Mouse (Mus musculus) limb, embryonic 11.5 days (tissue): ENCODE measurements around the gene Mill2. TPM values are rescaled to one million over a fixed set of nuclear protein-coding genes. Genes with fewer than 3 reads are reported as not detected.

Experiments
- ATAC-seq: fragments of 200-750 bp; cut with Nextera tagmentation; 2 replicates; pipeline ENCODE4 v1.8.0; 2017; ENCODE audit warnings: low read depth; ENCODE audit not compliant: insufficient number of reproducible peaks, low FRiP score, low TSS enrichment
- DNase-seq: peaks from one replicate; pipeline ENCODE4 v3.0.0-alpha.2; 2015; ENCODE audit warnings: low spot score
- H3K27ac ChIP-seq: fragments of 300-500 bp; sonication (generic); replicated peaks from 2 replicates; pipeline ENCODE4 v1.5.1; 2014; ENCODE audit warnings: low read depth, mild to moderate bottlenecking, low read length
- H3K27me3 ChIP-seq: fragments of 300-500 bp; sonication (generic); 2 replicates; pipeline ENCODE4 v1.6.1; 2014; ENCODE audit warnings: mild to moderate bottlenecking, low read length, mixed read lengths; ENCODE audit not compliant: control insufficient read depth, insufficient read depth
- H3K36me3 ChIP-seq: fragments of 300-500 bp; sonication (generic); 2 replicates; pipeline ENCODE4 v1.6.1; 2014; ENCODE audit warnings: mild to moderate bottlenecking, low read length, moderate library complexity, mixed read lengths; ENCODE audit not compliant: control insufficient read depth, insufficient read depth
- H3K4me1 ChIP-seq: fragments of 300-500 bp; sonication (generic); 2 replicates; pipeline ENCODE4 v1.6.1; 2014; ENCODE audit warnings: low read length, mixed read lengths; ENCODE audit not compliant: control insufficient read depth, insufficient read depth
- H3K4me2 ChIP-seq: fragments of 300-500 bp; sonication (generic); 2 replicates; pipeline ENCODE4 v1.6.1; 2014; ENCODE audit warnings: low read depth, mild to moderate bottlenecking, moderate library complexity; ENCODE audit not compliant: severe bottlenecking
- H3K4me3 ChIP-seq: fragments of 300-500 bp; sonication (generic); 2 replicates; pipeline ENCODE4 v1.5.1; 2014; ENCODE audit warnings: low read depth, low read length
- H3K9ac ChIP-seq: fragments of 300-500 bp; sonication (generic); 2 replicates; pipeline ENCODE4 v1.6.1; 2014; ENCODE audit warnings: mild to moderate bottlenecking, low read length
- H3K9me3 ChIP-seq: fragments of 300-500 bp; sonication (generic); 2 replicates; pipeline ENCODE4 v1.6.1; 2016; ENCODE audit warnings: low read length; ENCODE audit not compliant: control insufficient read depth
- WGBS: fragments of 180-500 bp; shearing (Covaris S2); extraction: QIAGEN DNeasy Blood & Tissue Kit; methylation state at CpG from one replicate; pipeline ENCODE4 v1.1.7; 2014; 5-methylcytosine and 5-hydroxymethylcytosine counted together
- polyA plus RNA-seq: library from polyadenylated mRNA; unstranded; fragments of >200 nt; fragmentation: Nextera tagmentation; extraction: Ambion mirVana; gene quantifications from 2 replicates; pipeline ENCODE4 v1.2.1, GENCODE M21; 2014

Gene Mill2
- polyA plus RNA-seq, 1 experiment from 2014 or later = not detected

DNA sequence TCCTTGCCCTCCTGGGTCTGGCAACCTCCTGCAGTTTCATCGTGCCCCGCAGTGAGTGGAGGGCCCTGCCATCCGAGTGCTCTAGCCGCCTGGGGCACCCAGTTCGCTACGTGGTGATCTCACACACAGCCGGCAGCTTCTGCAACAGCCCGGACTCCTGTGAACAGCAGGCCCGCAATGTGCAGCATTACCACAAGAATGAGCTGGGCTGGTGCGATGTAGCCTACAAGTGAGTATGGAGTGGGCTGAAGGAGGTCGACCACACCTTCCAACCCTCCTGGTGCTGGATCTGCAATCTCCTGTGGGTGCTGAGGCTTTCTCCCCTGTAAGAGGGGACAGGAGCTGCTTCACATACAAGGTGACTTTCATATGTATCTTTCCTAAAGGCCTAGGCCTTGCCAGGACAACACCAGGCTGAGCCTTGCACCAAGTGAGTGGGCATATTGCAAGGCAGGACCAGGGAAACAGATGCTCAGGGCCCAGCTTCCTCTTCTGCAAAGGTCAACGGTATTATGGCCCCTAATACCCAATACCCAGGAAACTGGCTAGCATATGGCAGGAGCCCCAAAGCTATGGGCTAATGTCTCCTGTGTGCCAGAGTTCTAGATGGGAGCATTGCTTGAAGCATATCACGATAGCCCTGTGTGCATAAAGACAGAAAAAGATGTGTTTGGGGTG lies 45.1 kb downstream of the Mill2 start:
- H3K36me3 ChIP-seq = no peaks in the 10 kb centered on the region
- H3K9me3 ChIP-seq = no peaks in the 10 kb centered on the region
- no peak for DNase-seq
- H3K4me2 ChIP-seq = no peak overlapping the region
- H3K27me3 ChIP-seq = no peaks in the 10 kb centered on the region
- no peak overlapping the region for H3K9ac ChIP-seq
- ATAC-seq = no peak
- H3K4me3 ChIP-seq = no peak overlapping the region
- H3K4me1 ChIP-seq = no peaks in the 10 kb centered on the region
- H3K27ac ChIP-seq = no peak overlapping the region
- WGBS = 62% methylated on average over 13 of the region's 13 CpGs

DNA sequence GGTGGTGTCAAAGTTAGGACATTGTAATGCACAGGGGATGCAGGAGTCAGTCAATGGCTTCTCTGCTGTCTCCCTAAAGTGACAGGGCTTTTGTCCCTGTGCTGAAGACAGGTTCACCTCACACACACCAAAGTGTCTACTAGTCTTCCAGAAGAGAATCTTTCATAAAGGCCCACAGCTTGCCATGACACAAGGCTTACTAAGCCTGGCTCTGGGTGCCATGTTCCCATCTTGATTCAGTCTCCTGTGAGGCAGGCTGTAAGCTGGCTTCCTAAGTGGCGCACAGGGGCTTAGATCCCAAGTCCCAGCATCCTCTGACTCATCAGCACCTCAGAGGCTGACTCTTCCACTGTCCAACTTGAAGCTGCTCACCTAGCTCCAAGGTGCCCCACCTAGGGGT lies 47.2 kb downstream of the Mill2 start:
- no peaks in the 10 kb centered on the region for H3K4me1 ChIP-seq
- no peak overlapping the region for H3K4me3 ChIP-seq
- no peak overlapping the region for H3K27ac ChIP-seq
- no peaks in the 10 kb centered on the region for H3K27me3 ChIP-seq
- no peaks in the 10 kb centered on the region for H3K36me3 ChIP-seq
- H3K9ac ChIP-seq = no peak overlapping the region
- H3K4me2 ChIP-seq = no peak overlapping the region
- DNase-seq (no peak), ATAC-seq (no peak)
- 93% methylated on average over 1 of the region's 1 CpGs for WGBS
- no peaks in the 10 kb centered on the region for H3K9me3 ChIP-seq

DNA sequence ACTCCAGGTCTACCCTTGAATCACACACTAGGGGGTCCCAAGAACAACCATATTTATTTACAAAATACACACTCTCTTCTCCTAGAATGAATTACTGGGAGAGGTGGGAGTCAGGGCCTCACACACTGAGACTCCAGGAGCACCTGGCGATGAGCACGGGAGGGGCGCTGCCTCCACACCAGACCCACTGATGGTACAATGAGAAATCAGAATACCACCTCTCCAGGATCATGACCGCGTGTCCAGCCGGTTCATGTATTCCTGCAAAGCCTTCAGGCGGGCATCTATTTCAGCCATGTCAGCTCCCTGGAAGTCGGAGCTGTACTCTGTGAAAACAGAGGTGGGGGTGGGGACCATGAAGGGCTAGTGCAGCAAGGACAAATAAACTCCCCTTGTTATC lies 51.1 kb downstream of the Mill2 start:
- Histone ChIP-seq H3K9me3 (no peaks in the 10 kb centered on the region), H3K4me2 (no peak overlapping the region), H3K4me3 (no peak overlapping the region), H3K9ac (no peak overlapping the region), H3K27ac (no peak overlapping the region), H3K36me3 (no peaks in the 10 kb centered on the region), H3K27me3 (peaks cover 6% of the 10 kb centered on the region), H3K4me1 (peaks cover 11% of the 10 kb centered on the region)
- no peak for DNase-seq
- 95% methylated on average over 8 of the region's 8 CpGs for WGBS
- ATAC-seq = no peak

DNA sequence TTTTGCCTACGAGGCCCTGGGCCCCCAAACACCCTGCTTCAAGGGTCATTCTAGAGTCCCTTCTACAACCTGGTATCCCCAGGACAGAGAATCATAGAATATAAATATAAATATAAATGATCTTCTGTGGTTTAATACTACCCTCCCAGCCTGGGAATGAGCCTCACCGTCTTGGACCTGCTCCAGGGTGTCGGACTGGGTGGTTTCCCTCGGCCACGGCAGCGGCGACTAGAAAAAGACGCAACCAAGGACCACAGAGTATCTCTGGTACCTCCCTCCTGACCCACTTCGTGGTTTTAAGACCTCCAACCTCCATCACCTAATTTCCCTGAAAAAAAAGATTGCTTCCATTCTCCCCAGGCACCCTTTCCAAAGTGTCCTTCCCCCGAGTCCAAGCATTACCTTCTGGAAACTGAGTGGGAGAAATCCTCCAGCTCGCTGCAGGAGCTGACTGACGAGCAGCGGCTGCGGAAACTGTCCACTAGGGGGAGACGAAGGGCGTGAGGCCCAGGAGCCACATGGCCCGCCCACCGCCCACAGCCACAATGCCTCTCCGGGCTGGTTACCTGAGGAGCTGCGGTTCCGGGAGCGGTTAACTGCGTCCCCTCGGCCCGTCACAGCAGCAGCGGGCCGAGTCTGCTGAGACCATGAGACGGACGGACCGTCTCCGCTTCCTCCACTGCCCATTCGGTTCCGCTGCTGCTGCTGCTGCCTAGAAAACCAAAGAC lies 52.3 kb downstream of the Mill2 start:
- 22% methylated on average over 33 of the region's 33 CpGs for WGBS
- Histone ChIP-seq H3K4me1 (peaks cover 11% of the 10 kb centered on the region), H3K36me3 (no peaks in the 10 kb centered on the region), H3K27ac (no peak overlapping the region), H3K4me2 (peak overlapping the region; percentile 79), H3K9me3 (no peaks in the 10 kb centered on the region), H3K4me3 (peak overlapping the region; percentile 25), H3K9ac (0 out of 2 replicates have a peak overlapping the region, but pooled peaks have one; percentile 32), H3K27me3 (peaks cover 6% of the 10 kb centered on the region)
- peak; percentile 92 for DNase-seq
- 0 out of 2 replicates have a peak, but pooled peaks have one; percentile 24 for ATAC-seq

DNA sequence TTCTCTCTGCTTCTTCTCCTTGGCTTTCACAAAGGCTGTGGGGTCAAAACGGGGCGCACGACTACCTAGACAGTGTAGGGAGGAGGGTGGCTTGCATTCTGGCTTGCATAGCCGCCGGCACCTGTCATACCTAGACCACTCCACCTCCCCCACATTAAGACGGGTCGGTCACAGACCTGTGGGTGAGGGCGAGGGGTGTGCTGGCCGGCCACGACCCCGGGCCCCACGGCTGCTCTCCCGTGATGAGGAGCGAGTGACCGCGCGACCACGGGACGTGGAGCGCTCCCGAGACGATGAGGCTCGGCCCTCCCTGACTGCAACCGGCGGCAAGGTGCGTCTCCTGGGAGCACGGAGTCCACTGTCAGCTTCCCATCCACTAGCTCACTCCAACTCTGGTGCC lies 53.2 kb downstream of the Mill2 start:
- H3K4me1 ChIP-seq = peaks cover 11% of the 10 kb centered on the region
- H3K9ac ChIP-seq = no peak overlapping the region
- H3K4me3 ChIP-seq = no peak overlapping the region
- DNase-seq (peak; percentile 28), ATAC-seq (0 out of 2 replicates have a peak, but pooled peaks have one; percentile 35)
- H3K4me2 ChIP-seq = peak overlapping the region; percentile 79; the same call in 1 of the 2 replicates
- WGBS = 30% methylated on average over 27 of the region's 27 CpGs
- no peaks in the 10 kb centered on the region for H3K9me3 ChIP-seq
- peaks cover 6% of the 10 kb centered on the region for H3K27me3 ChIP-seq
- no peaks in the 10 kb centered on the region for H3K36me3 ChIP-seq
- H3K27ac ChIP-seq = no peak overlapping the region

DNA sequence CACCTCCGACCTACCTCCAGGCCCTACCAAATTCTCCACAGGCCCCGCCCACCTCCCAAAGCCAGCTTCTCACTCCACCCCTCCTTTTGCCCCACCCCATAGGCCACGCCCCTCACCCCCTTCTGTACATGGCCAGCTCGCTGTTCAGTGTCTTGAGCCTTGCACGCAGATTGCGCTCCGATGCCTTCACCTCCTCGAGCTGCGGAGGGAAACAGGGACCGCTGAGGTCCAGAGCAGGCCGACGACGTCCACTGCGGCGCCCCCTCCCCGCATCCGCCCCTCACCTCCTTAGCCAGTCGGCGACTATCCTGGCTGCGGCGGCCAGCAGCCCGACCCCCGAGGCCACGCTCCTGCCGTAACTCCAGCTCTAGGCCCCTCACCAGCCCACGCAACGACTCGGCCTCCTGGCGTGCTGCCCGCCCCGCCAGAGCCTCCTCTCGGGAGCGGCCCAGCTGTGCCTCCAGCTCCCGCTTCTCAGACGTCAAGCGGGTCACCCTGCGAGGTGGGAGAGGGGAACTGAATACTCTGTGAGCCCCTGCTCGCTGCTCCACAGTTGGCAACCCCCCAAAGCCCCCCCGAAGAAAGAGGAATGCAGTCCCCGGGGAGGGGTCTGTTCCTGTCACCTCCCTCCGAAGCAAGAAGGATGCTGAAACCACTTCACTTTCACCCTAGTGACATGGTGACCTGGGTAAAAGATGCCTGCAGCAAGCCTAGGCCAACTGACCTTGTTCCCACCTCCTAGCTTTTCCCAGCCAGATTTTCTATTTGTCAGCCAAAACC lies 54.1 kb downstream of the Mill2 start:
- under 1% methylated on average over 40 of the region's 41 CpGs for WGBS
- H3K4me3 ChIP-seq = peak overlapping the region; percentile 32

DNA sequence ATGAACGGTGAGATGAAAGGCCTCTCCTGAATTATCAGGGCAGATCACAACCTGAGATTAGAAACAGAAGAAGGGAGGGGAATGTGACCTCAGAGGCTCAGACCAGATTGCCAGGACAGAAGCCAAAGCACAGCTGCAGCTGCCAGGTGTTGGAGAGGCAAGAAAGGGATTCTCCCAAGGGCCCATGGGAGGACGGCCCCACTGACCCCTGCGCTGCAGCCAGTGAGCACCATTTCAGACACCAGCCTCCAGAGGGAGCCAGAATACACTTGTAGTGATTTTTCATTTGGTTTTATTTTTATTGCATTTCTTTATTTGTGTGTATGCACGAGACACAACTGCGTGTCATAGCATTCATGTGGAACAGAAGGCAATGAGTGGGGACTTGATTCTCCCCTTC lies 56.8 kb downstream of the Mill2 start:
- no peak overlapping the region for H3K27ac ChIP-seq
- ATAC-seq (no peak), DNase-seq (peak; percentile 50)
- no peak overlapping the region for H3K4me3 ChIP-seq
- no peaks in the 10 kb centered on the region for H3K36me3 ChIP-seq
- H3K9me3 ChIP-seq = no peaks in the 10 kb centered on the region
- H3K27me3 ChIP-seq = peaks cover 6% of the 10 kb centered on the region
- no peak overlapping the region for H3K4me2 ChIP-seq
- H3K9ac ChIP-seq = no peak overlapping the region
- H3K4me1 ChIP-seq = peaks cover 11% of the 10 kb centered on the region
- 54% methylated on average over 5 of the region's 5 CpGs for WGBS

More for the DNA sequence above, 54.1 kb downstream of the Mill2 start:
- ATAC-seq = peak; percentile 63; the same call in 1 of the 2 replicates
- Histone ChIP-seq H3K4me2 (peak overlapping the region; percentile 79), H3K9ac (peak overlapping the region; percentile 64), H3K27me3 (peaks cover 6% of the 10 kb centered on the region), H3K9me3 (no peaks in the 10 kb centered on the region), H3K4me1 (peaks cover 11% of the 10 kb centered on the region), H3K36me3 (no peaks in the 10 kb centered on the region), H3K27ac (no peak overlapping the region)
- DNase-seq = peak; percentile 80

DNA sequence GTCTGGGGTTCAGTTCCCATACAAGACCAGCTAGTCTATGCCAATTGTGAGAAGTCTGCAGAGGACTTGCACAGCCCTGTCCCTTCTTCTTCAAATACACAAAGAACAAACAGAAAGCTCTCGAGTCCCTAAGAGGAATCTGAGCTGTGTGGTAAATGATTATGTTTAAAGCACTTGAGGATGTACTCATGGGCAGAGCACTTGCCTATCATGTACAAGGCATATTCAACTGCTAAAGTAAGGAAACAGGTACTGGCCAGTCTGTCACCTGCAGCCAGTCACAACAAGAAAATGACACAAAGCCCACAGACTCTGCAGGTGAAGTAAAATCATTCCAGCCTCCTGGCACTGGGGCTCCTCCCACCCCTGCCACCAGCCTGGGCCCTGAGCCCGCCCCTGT lies 60.7 kb downstream of the Mill2 start:
- no peak overlapping the region for H3K27ac ChIP-seq
- no peak overlapping the region for H3K4me3 ChIP-seq
- H3K27me3 ChIP-seq = no peaks in the 10 kb centered on the region
- no peak overlapping the region for H3K9ac ChIP-seq
- H3K9me3 ChIP-seq = no peaks in the 10 kb centered on the region
- H3K36me3 ChIP-seq = no peaks in the 10 kb centered on the region
- DNase-seq (no peak), ATAC-seq (no peak)
- no peaks in the 10 kb centered on the region for H3K4me1 ChIP-seq
- WGBS = 92% methylated on average over 2 of the region's 2 CpGs
- H3K4me2 ChIP-seq = no peak overlapping the region
